Mouse (Mus musculus) cerebellum, adult 18-20 months (tissue): Measurements from ENCODE around the gene Taf1d.
"Not testable (repeated sequence)": the region's sequence is repeated elsewhere in the genome, so short reads cannot be mapped to it uniquely, and the experiment has no call there.

Experiments used
- DNase-seq, 2 experiments: peaks; one replicate each; pipeline ENCODE4 v3.0.0; 2021

Gene Taf1d

DNA sequence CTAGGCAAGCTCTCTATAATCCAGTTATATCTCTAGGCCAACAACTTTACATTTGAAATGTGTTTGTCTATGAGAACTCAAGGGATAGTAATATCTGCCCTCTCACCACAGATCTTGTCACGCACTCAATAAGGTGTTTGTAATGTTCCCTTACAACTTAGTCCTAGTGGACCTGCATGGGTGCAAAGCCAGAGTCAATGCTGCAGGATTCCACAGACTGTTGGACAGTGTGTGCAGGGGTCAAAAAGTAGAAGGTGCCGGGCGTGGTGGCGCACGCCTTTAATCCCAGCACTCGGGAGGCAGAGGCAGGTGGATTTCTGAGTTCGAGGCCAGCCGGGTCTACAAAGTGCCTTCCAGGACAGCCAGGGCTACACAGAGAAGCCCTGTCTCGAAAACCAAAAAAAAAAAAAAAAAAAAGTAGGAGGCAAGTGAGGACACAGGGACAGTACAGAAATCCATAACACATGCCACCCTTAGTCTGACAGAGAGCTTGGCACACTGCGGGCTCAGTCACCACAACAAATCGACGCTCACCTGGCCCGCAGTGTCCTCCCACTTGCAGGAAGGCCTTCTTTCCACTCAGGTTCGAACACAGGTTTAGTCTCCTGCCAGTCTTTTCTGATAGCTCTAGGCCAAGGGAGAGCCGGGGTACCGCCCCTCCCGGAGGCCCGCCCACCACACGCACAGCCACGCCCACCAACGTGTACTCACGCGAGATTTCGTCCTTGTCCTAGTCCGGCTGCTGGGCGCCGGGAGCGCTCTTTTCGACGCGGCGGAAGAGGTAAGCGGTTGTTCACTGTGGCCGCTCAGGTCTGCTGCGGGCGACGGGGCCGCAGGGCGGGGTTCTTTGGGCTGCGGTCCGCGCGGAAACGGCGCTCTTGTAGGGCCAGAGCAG, at the start of gene Taf1d:
Taf1d (plus strand) TSS at position 712 of the 895 bp plus-strand sequence.
- DNase-seq = peak; percentile 96 to 97

DNA sequence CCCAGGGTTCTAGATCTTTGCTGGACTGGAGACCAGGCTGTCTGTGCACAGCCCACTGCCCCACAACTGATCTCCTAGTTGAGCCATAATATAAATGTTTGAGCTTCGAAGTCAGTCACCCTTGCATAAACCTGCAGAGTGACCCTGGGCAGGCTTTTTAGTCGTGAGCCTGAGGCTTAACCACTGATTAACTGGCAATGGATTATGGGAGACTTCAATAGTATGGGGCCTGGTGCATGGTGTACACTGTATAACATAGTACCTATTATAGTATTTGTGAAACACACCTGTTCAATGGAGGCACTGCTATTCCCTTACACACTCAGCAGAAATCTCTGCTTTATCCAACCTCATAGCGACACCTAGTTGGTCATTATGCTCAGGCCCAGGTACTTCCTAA, 49.8 kb upstream of the Taf1d start:
- DNase-seq = no peak

DNA sequence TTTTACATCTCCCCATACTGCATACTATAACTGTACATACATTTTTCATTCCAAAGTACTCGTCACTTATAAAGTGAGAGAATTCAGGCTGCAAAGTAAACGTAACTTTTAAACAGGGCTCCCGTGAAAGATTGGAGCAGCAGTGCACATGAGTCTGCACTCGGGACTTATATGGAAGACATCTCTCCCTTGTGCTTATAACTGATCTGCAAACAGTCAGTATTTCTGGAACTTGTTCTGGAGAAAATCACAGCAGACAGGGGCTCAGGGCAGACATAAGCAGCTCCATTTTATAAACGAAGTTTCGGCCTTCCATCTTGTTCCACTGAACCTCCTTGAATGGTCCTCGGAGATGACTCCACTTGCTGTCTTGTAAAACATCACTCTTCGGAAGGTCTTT, 44.0 kb upstream of the Taf1d start:
- DNase-seq = no peak

DNA sequence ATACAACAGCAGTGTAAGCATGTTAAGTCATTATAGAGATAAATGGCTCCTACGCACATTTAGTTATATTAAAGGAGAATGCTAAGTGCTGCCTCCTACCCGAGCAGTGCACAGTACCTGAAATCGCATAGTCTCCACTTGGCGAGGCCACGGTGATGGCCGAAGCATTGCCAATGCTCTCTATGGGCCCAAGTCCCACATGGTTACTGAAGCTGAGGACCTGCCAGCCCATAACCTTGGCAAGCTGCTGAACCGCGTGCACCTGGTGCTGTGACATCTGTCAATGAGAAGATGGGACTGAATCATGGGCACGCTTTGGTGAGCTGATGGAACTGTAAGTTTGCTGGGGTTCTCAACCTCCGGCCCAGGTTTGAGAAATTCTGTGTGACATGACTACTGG, 42.5 kb upstream of the Taf1d start:
- peak; percentile 52 to 66 for DNase-seq

DNA sequence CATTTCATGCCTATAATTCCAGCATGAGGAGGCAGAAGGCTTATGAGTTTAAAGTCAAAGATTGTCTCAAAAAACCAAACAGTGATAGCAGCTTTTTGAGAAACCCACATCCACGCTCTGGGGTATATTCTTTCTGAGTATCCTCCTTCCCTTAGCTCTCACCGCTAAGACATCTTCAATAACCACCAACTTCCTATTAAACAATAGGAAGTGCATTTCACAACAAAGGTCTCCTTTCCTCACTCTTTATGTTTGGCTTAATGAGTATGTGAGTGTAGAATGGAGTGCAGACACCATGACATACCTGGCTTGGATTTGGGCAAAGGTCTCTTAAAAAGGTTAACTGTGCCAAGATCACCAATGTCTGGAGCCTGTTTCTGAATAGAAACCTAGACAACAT, 32.0 kb upstream of the Taf1d start:
- DNase-seq = no peak

DNA sequence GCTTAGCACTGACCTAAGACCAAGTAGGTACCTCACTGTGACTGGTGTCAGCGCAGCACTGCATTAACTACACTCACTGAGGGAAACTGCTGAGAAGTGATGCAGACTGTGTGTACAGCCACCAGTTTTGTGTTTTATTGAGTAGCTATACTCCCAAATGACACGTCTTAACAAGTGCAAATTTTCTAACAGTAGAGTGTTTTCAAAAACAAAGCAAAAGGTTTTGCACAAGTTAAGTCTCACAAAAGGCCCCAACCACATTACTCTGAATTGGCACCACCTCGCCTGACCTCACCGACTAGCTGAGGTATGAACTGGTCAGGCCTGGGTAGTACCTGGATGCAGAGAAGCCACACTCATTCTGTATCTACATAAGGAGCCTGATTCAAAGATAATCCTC, 29.2 kb upstream of the Taf1d start:
- DNase-seq = no peak

DNA sequence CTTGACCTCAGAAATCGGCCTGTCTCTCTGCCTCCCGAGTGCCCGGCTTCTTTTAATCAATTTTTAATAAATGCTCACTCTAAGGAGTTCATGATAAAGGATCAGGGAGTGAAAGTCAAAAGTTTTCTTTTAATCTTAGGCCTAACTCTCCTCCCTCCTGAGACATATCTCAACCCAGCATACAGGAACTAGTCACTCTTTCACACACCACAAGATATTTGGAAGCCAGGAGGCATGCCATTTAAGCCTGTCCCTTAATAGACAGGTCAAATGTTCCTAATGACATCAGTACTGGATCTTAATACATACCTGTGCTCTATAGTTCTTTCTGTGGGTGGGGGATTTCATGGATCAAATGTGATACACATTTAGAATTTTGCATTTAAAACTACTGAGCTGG, 27.7 kb upstream of the Taf1d start:
- no peak for DNase-seq

DNA sequence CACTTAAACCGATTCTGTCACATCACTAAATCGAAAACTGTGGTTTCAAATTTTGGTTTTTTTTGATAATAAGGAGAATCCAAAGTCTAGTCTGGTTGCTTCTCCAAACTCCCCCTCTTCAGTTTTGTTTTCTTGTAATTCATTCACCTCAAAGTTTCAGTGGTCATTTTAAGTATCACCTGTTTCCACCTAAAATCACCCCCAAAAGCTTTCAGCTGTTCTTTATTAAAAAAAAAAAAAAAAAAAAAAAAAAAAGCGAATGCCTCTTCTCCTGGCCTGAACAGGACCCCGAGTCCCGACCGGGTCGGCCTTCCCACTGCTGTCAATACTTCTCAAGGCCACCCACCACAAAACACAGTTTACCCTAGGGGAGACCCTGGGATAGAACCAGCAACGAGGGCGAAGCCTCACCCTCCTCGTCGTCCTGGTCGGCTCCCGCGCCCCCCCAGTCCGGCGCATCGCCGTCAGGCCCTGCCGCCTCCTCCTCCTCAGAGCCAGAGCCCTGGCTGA, 26.8 kb upstream of the Taf1d start:
- DNase-seq = no peak

DNA sequence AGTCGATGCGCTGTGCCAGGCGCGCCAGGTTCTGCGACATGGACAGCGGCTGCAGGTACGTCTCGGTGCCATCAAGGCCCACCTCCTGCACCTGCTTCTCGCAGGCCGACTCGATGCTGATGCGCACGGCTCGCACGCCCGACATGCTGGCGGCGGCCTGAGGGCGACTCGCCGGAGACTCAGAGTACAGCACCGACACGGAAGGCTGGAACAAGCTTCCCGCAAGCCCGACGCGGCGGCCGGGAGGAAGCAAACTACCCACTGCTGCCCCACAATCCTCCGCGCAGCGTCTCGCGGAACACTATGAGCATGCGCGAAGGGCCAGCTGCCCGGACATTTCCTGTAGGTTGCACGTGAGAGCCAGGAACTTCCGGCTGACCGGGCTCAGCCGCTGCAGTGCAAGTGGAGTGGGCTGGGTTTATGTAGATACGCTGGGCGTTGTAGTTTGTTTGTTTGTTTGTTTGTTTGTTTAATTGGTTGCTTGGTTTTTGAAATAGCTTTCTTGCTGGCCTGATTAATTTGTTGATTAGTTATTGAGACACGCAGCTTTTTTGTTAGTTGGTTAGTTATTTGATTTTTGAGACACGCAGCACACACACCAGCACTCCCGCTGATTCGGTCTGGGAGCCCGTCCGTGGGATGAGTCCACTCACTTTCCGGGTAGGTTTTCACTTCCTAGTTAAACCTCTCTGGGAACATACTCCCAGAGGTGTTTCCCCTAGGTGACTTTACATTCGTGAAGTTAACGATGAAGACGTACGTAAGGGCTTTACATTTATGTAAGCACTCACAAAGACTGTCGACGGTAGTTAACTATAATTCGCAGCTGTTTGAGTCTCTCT, 26.1 kb upstream of the Taf1d start, which contains the start of gene Med17:
Med17 (minus strand) TSS at position 283 of the 842 bp plus-strand sequence.
- peak; percentile 94 to 96 for DNase-seq

DNA sequence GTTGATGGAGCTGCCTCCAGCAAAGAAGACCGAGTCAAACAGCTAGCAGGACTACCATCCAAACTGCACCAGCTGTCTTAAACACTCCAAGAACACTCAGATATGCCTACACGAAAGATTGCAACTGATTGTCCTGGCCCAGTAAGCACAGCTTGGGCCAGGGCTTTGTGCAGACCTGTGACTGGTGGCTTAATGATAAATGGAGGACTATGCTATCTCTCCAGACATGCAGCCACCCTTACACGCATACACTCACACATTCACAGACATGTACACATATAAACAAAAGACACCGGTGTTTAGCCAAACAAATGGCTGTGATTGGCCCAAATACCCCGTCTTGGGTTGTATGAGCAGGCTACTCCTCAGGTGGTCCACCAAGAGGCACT, 25.5 kb upstream of the Taf1d start:
- no peak for DNase-seq

DNA sequence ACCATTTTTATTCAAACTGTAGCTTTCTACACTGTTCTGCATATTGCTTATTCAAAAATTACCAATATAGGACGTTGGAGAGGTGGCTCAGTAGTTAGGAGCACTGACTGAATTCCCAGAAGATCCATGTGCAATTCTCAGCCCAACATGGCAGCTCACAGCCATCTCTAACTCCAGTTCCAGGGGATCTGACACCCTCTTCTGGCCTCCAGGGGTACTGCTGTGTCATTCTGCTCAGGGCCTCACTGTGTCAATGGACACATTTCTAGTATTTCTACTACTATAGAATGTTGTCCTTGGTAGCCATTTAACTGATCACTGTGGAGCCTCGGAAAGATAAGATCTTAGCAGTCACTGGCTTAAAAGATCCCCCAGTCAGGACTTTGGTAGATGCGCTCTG, 20.6 kb upstream of the Taf1d start:
- DNase-seq = no peak

DNA sequence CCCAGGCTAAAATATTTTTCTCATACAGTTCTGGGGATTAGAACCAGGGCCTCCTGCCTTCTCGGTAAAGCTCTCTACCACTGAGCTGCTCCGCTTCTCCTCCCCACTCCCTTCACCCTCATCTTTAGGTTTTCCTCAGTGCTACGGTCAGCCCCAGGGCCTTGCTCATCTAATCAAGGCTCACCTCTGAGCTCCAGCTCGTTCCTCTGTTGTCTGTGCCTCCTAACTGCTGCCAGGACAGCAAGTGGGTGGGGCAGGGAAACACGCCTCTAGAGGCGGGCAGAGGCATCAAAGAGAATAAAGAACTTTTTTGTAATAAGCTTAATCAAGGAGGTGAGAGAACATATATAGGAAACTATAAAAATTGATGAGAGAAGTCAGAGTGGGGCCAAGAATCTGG, 18.2 kb upstream of the Taf1d start:
- DNase-seq = no peak

DNA sequence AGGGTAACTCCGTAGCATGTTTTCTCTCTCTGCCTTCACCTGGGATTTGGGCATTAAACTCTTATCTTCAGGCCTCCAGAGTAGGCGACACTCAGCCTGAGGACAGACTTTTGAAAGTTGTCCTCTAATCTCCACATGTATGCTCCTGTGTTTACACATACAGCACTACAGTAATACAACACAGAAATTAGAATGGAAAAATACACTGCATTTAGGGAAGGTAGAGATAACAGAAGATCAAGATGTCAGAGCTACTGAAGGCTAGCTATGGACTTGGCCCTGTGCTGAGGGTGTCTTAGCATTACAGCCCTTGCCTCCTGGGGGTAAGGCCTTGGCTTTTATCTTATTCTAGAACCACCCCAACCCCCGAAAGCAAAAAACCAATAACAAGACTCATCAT, 17.6 kb upstream of the Taf1d start:
- no peak for DNase-seq

DNA sequence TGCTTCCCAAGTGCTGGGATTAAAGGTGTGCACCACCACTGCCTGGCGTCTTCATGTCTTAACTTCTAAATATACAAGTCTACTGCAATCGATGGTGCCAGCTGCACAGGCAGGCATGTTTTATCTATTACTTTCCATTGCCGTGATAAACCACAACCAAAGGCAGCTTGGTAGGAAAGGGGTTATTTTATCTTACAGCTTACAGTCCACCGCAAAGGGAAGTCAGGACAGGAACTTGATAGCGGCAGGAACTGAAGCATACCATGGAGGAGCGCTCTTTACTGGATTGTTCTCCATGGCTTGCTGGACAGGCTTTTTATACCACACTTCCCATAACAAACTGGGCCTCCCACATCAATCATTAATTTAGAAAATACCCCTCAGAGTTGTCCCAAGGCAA, 16.8 kb upstream of the Taf1d start:
- no peak for DNase-seq

DNA sequence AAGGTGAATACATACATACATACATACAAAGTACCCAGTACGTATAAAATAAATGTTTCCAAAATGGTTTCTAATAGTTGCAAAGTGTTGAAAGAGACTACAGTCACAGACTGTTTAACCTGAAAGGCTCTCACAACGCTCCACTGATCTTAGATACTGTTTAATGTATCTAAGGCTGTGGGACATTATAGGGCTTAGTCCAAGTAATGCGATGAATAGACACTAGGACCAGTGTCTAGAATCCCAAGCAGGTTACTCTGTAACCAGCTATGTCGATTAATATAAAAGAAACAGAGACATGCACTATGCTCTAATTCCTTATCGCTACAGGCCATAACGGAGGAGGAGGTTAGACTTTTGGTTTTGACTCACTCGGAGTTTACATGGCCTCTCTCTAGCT, 8.9 kb upstream of the Taf1d start:
- DNase-seq = no peak

DNA sequence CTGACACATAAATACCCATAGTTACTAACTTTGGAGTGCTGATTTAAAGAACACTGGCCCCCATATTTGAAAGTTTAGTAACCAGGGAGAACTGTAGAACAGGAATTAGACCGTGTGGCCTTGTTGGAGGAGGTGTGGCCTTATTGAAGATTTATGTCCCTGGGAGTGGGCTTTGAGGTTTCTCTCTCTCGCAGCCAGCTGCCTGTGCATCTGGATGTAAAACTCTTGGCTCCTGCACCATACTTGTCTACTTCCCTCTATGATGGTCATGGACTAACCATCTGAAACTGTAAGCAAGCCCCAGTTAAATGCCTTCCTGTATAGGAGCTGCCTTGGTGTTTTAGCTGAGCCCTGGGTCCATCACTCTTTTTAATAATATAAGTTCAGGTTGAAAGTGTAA, 7.6 kb upstream of the Taf1d start:
- no peak for DNase-seq

DNA sequence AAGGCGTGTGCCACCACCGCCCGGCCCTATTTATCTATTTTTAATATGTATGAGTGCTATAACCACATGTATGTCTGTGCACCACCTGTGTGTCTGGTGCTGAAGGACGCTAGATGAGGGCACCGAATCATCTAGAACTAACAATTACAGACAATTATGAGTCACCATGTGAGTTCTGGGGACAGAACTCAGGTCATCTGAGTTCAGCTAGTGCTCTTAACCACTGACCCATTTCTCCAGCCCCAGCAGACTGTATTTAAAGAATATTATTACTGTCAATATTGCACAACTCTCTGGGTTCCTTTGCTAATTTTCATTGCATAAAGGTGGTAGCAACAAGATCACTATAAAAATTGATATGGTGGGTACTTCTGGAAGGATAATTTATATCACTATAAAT, 6.0 kb upstream of the Taf1d start:
- DNase-seq = no peak

DNA sequence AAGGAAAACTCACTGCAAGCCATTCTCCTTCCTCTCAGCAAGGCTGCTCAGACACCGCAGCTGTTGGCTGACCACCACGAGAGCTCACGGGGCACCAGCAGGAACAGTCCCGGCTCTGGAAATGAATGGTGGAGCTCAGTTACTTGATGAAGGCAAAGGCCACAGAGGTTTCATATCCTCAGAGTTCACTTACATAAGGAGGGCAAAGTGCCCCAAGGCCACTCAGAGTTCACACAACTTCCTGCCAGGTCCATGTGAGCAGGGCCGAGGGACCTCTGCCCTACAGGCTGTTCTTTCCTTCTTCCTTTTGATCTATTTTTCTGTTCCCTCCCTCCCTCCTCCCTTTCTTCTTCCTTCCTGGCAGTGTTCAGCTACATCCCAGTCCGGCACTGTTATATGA, 4.6 kb upstream of the Taf1d start:
- DNase-seq = no peak

DNA sequence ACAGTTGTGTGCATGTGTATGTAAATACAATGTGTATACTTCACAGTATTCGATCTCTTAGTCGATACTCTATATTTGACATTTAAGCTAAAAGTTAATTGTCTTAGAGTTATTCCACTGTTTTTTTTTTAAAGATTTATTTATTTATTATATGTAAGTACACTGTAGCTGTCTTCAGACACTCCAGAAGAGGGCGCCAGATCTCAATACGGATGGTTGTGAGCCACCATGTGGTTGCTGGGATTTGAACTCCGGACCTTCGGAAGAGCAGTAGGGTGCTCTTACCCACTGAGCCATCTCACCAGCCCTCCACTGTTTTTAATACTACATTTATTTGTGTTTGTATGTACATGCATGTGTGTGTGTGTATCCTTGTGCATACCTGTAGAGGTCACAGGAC, 4.0 kb upstream of the Taf1d start:
- DNase-seq = not testable (repeated sequence)

DNA sequence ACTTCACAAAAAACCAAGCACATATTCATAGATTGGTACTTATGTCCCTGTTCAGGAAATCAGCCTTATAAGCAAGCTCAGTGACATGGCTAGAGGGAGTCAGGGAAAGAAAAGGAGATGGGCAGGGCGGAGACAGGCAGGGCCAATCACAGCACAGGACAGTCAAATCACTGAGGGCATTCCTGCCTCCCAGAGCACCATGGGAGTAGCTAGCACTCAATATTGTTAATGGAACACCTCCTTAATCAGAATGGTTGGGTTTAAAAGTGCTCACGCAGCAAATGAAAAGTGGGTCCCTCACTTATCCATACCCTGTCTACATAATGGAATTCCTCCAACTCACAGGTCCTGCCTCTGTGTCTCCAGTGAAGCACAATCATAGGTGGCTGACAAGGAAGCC, 3.1 kb upstream of the Taf1d start:
- no peak for DNase-seq

DNA sequence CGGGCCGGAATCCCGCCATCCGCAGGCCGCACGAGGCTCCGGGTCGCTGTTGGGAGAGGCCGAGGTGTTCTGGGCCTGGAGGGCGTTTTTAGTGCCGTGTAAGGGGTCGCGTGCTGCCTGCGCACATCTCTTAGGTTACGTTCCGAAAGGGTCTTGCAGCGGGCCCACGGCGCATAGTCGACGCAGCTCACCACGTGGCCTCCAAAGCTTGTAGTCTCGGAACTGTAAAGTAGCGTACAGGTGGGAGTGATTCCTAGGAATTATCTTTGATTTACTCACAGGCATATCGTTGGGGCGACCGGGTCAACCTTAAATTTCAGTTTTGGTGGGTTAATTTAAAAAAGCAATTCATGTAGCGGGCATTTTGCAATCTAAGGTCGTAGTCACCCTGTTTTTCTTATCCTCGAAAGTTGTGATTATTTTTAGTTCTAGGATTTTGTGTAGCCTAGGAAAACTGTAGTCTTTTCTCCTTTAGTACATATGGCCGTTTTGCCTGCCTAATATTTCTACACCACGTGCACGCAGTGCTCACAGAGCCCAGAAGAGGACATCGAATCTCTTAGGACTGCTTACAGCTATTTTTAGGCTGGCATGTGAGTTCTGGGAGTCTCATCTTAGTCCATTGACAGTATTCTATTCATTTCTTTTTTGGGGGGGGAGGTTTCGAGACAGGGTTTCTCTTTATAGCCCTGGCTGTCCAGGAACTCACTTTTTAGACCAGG, 545 bp downstream of the Taf1d start, which contains the start of gene 4931406C07Rik:
4931406C07Rik (minus strand) TSS at position 51 of the 722 bp plus-strand sequence.
- DNase-seq = no peak

DNA sequence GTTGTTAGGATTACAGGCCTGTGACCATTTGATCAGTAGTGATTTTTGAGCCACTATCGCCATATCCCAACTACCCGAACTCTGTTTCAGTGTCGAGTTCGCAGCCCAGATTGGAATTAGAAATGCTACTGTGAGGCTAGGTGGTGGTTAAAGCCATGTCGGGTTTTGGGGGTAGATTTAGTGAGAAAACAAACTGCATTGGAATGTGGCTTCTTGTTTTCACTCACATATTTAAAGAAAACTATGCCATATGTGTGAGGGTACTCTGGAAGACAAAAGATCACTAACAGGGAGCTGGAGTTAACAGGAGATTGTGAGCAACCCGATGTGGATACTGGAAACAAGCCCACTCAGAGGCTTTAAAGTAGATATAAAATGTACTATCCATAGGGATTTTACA, 1.2 kb downstream of the Taf1d start:
- no peak for DNase-seq

DNA sequence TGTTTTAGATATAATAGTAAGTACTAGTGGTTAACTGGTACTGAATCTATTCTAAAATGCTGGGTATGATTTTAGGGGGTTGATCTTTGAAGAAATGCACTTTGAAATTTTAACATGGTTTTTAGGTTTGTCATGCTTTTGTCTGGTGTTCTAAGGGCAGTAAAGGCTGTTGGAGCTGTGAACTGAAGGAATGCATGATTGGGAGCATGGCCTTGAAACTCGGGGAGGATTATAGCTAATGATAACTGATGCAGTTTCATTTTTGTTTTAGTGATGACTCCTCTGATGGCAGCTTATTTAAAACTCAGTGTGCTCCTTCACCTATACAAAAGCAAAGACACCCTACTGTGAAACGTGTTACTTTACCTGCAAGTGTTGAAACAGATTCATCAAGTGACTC, 2.2 kb downstream of the Taf1d start:
- no peak for DNase-seq
